Mouse (Mus musculus): ENCODE results near the gene Hbb-bh2. TPM values are rescaled to one million over a fixed set of nuclear protein-coding genes. Genes with fewer than 3 reads are reported as not detected.
"Not testable (repeated sequence)": the region's sequence is repeated elsewhere in the genome, so short reads cannot be mapped to it uniquely, and the experiment has no call there.

Gene Hbb-bh2
- total and polyA plus RNA-seq, 2 experiments from 2014 or later: not detected

DNA sequence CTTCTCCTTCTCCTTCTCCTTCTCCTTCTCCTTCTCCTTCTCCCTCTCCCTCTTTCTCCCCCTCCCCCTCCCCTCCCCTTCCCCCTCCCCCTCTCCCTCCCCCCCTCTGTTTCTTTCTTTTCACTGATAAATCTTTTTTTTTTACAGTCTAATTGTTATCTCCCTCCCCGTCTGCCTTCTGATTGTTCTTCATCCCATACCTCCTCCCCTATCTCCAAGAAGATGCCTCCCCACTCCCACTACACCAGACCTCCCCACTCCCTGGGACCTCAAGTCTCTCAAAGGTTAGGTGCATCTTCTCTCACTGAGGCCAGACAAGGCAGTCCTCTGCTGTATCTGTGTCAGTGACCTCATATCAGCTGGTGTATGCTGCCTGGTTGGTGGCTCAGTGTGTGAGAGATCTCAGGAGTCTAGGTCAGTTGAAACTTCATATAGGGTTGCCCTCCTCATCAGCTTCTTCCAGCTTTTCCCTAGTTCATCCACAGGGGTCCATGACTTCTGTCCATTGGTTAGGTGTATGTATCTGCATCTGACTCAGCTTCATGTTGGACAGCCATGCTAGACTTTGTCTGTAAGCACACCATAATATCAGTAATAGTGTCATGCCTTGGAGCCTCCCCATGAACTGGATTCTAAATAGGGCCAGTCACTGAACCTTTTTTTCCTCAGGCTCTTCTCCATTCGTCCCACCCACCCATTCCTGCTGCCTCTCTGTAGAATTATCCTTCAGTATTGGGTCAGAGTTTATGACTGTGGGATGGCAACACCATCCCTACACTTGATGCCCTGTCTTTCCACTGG lies 4.4 kb upstream of the Hbb-bh2 start:
- no peak overlapping the region for H3K9ac ChIP-seq (replicated peaks; ENCODE audit: low read depth, low read length)
- no peak overlapping the region for H3K4me2 ChIP-seq (ENCODE audit: low read depth, low read length)
- TF ChIP-seq CTCF (IDR thresholded peaks at IDR 0.05; ENCODE audit: low read depth) (no peak), EP300 (IDR thresholded peaks at IDR 0.05; ENCODE audit: low read depth) (no peak)
- no peaks in the 10 kb centered on the region for H3K4me1 ChIP-seq (ENCODE audit: control insufficient read depth, insufficient read depth)
- H3K9me3 ChIP-seq (replicated peaks; ENCODE audit: control insufficient read depth, low read length): no peaks in the 10 kb centered on the region
- H3K27me3 ChIP-seq (ENCODE audit: control insufficient read depth, insufficient read depth, low read length): no peaks in the 10 kb centered on the region
- no peaks in the 10 kb centered on the region for H3K36me3 ChIP-seq (replicated peaks; ENCODE audit: control insufficient read depth, insufficient read depth, low read length)
- no peak overlapping the region for H3K27ac ChIP-seq (ENCODE audit: low read depth)
- no peak overlapping the region for H3K4me3 ChIP-seq (ENCODE audit: low read depth, low read length)
- ATAC-seq (ENCODE audit: insufficient read depth, low read depth) (no peak), DNase-seq (ENCODE audit: low spot score) (no peak)
- WGBS: 33% methylated on average over 2 of the region's 2 CpGs

DNA sequence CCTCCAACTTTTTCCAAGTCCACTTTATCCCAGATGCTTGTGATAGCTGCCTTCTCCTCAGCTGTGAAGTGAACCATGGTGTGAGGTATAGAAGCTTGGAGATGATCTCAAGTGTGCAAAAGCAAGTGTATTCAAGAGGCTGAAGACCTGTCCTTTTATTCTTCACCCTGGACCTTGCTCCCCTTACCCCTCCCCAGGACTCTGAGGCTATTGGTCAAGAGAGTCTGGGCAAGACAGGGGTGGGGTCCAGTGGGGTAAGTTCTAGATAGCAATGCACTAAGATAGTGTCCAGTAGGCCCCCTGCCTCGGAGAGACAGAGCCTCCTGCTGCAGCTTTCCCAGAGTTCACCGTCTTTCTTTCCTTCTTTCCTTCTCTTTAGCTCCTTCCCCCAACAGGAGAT lies 2.7 kb upstream of the Hbb-bh2 start, which contains the start of gene Hbb-bh1:
Gene Hbb-bh1, minus strand, starts transcription at position 131 of the 400 bp plus-strand sequence.
- no peak within 1 kb of the TSS for H3K4me2 ChIP-seq (ENCODE audit: low read depth, low read length)

DNA sequence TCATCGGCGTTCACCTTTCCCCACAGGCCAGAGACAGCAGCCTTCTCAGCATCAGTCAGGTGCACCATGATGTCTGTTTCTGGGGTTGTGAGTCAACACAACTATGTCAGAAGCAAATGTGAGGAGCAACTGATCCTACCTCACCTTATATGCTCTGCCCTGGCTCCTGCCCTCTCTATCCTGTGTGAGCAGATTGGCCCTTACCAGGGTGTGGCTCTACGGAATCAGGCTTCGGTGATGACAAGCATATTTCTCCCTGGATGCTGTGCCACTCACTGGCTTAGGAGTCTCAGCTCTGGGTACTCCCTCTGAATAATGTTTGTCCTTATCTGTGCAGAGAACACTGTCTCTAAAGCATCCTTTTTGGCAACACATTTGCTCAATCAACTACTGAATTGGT lies 12.5 kb downstream of the Hbb-bh2 start, which contains the start of gene Hbb-bs:
Gene Hbb-bs, minus strand, starts transcription at position 289 of the 400 bp plus-strand sequence.
- ATAC-seq (ENCODE audit: insufficient read depth, low read depth): no peak
- Histone ChIP-seq H3K27me3 (ENCODE audit: control insufficient read depth, insufficient read depth, low read length) (no peaks in the 10 kb centered on the region), H3K4me3 (ENCODE audit: low read depth, low read length) (no peak within 1 kb of the TSS), H3K9ac (replicated peaks; ENCODE audit: low read depth, low read length) (no peak within 1 kb of the TSS), H3K4me2 (ENCODE audit: low read depth, low read length) (no peak within 1 kb of the TSS), H3K36me3 (replicated peaks; ENCODE audit: control insufficient read depth, insufficient read depth, low read length) (no peaks in the 10 kb centered on the region), H3K4me1 (ENCODE audit: control insufficient read depth, insufficient read depth) (no peaks in the 10 kb centered on the region), H3K9me3 (replicated peaks; ENCODE audit: control insufficient read depth, low read length) (no peaks in the 10 kb centered on the region), H3K27ac (ENCODE audit: low read depth) (no peak within 1 kb of the TSS)
- DNase-seq (ENCODE audit: low spot score): no peak
- WGBS: 85% methylated on average over 4 of the region's 4 CpGs
- TF ChIP-seq CTCF (IDR thresholded peaks at IDR 0.05; ENCODE audit: low read depth) (no peak), EP300 (IDR thresholded peaks at IDR 0.05; ENCODE audit: low read depth) (no peak)

More for the DNA sequence above, 2.7 kb upstream of the Hbb-bh2 start, which contains the start of gene Hbb-bh1:
- Histone ChIP-seq H3K36me3 (replicated peaks; ENCODE audit: control insufficient read depth, insufficient read depth, low read length) (no peaks in the 10 kb centered on the region), H3K9me3 (replicated peaks; ENCODE audit: control insufficient read depth, low read length) (no peaks in the 10 kb centered on the region), H3K27ac (ENCODE audit: low read depth) (no peak within 1 kb of the TSS), H3K4me1 (ENCODE audit: control insufficient read depth, insufficient read depth) (no peaks in the 10 kb centered on the region), H3K4me3 (ENCODE audit: low read depth, low read length) (no peak within 1 kb of the TSS), H3K9ac (replicated peaks; ENCODE audit: low read depth, low read length) (no peak within 1 kb of the TSS), H3K27me3 (ENCODE audit: control insufficient read depth, insufficient read depth, low read length) (no peaks in the 10 kb centered on the region)
- WGBS: 50% methylated on average over 2 of the region's 2 CpGs
- no peak for DNase-seq (ENCODE audit: low spot score)
- TF ChIP-seq EP300 (IDR thresholded peaks at IDR 0.05; ENCODE audit: low read depth): no peak
- no peak for TF ChIP-seq CTCF (IDR thresholded peaks at IDR 0.05; ENCODE audit: low read depth)
- no peak for ATAC-seq (ENCODE audit: insufficient read depth, low read depth)

DNA sequence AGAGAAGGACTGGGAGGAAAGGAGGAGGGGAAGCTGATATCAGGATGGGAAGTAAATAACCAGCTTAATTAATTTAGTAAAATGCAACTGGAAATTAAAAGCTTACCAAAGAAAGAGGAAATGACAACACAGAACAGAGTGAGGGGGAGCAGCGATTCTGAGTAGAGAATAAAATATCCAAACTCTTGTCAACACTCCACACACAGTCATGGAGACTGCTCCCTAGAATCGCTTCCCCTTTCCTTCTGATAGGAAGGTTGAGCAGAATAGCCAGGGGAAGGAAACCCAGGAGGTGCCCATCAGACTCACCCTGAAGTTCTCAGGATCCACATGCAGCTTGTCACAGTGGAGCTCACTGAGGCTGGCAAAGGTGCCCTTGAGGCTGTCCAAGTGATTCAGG lies 13.2 kb downstream of the Hbb-bh2 start:
- DNase-seq (ENCODE audit: low spot score); H3K27me3 ChIP-seq (ENCODE audit: control insufficient read depth, insufficient read depth, low read length); H3K36me3 ChIP-seq (replicated peaks; ENCODE audit: control insufficient read depth, insufficient read depth, low read length); H3K4me1 ChIP-seq (ENCODE audit: control insufficient read depth, insufficient read depth); H3K4me2 ChIP-seq (ENCODE audit: low read depth, low read length); H3K9me3 ChIP-seq (replicated peaks; ENCODE audit: control insufficient read depth, low read length); H3K4me3 ChIP-seq (ENCODE audit: low read depth, low read length); H3K9ac ChIP-seq (replicated peaks; ENCODE audit: low read depth, low read length); ATAC-seq (ENCODE audit: insufficient read depth, low read depth); H3K27ac ChIP-seq (ENCODE audit: low read depth): not testable (repeated sequence)
- no CpG with 5 or more reads among the region's 2 CpGs for WGBS

DNA sequence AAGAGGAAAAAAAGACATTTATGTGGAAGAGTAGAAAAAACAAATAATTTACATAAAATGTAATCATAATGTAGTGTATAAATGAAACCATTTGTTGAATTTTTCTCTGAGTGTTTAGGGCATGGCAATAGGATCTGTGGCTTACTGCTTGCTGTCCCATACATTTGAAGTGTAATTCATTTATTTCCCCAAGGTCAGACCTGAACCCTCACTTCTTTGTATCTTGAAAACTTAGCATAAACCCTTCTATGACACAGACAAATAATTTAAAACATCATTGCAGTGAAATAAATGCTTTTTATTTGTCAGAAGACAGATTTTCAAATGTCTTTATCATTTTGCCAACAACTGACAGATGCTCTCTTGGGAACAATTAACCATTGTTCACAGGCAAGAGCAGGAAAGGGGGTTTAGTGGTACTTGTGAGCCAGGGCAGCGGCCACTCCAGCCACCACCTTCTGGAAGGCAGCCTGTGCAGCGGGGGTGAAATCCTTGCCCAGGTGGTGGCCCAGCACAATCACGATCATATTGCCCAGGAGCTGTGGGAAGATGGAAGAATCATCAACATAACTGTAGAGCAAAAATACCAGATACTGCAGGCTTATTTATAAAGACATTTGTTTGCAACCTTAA lies 13.9 kb downstream of the Hbb-bh2 start:
- H3K27me3 ChIP-seq (ENCODE audit: control insufficient read depth, insufficient read depth, low read length): no peaks in the 10 kb centered on the region
- no peak overlapping the region for H3K4me2 ChIP-seq (ENCODE audit: low read depth, low read length)
- no peak for ATAC-seq (ENCODE audit: insufficient read depth, low read depth)
- no peaks in the 10 kb centered on the region for H3K36me3 ChIP-seq (replicated peaks; ENCODE audit: control insufficient read depth, insufficient read depth, low read length)
- DNase-seq (ENCODE audit: low spot score): no peak
- no peaks in the 10 kb centered on the region for H3K9me3 ChIP-seq (replicated peaks; ENCODE audit: control insufficient read depth, low read length)
- 45% methylated on average over 3 of the region's 3 CpGs for WGBS
- no peak overlapping the region for H3K27ac ChIP-seq (ENCODE audit: low read depth)
- no peaks in the 10 kb centered on the region for H3K4me1 ChIP-seq (ENCODE audit: control insufficient read depth, insufficient read depth)
- no peak overlapping the region for H3K4me3 ChIP-seq (ENCODE audit: low read depth, low read length)
- TF ChIP-seq CTCF (IDR thresholded peaks at IDR 0.05; ENCODE audit: low read depth): no peak
- no peak for TF ChIP-seq EP300 (IDR thresholded peaks at IDR 0.05; ENCODE audit: low read depth)
- no peak overlapping the region for H3K9ac ChIP-seq (replicated peaks; ENCODE audit: low read depth, low read length)
